Mouse (Mus musculus): ENCODE data around the gene Il27ra.

Gene Il27ra

GRCm38 (mm10) chr8:84065457-84066072 lies 23.2 kb upstream of the Il27ra start:
- no peak for DNase-seq

- no peak for DNase-seq
These were observed 22.6 kb upstream of the Il27ra start, which contains the start of gene Gm10643 for GRCm38 (mm10) chr8:84065037-84065436. Gm10643 (minus strand) TSS chr8:84065137.

GRCm38 (mm10) chr8:84063861-84064610 lies 21.6 kb upstream of the Il27ra start:
- peak; percentile 49 for DNase-seq

GRCm38 (mm10) chr8:84060245-84060644 lies 17.9 kb upstream of the Il27ra start:
- no peak for DNase-seq

- no peak for DNase-seq
These were observed 16.8 kb upstream of the Il27ra start for GRCm38 (mm10) chr8:84059226-84059625.

GRCm38 (mm10) chr8:84057827-84058226 lies 15.4 kb upstream of the Il27ra start:
- DNase-seq, result no peak

GRCm38 (mm10) chr8:84053229-84053628 lies 10.8 kb upstream of the Il27ra start:
- DNase-seq, result no peak

- no peak for DNase-seq
These were observed 10.4 kb upstream of the Il27ra start for GRCm38 (mm10) chr8:84052746-84053145.

- no peak for DNase-seq
These were observed 5.8 kb upstream of the Il27ra start for GRCm38 (mm10) chr8:84048171-84048570.

- no peak for DNase-seq
These were observed 4.1 kb upstream of the Il27ra start for GRCm38 (mm10) chr8:84046505-84046904.

- DNase-seq, result no peak
These were observed 2.5 kb upstream of the Il27ra start, which contains the start of gene Rln3 for GRCm38 (mm10) chr8:84044900-84045299. Rln3 (minus strand) TSS chr8:84045000.

- no peak for DNase-seq
These were observed 1.7 kb upstream of the Il27ra start for GRCm38 (mm10) chr8:84044103-84044502.

GRCm38 (mm10) chr8:84042948-84043342 lies 556 bp upstream of the Il27ra start:
- peak; percentile 52 for DNase-seq

- DNase-seq, result peak; percentile 85
These were observed 3.3 kb downstream of the Il27ra start for GRCm38 (mm10) chr8:84039050-84039449.

GRCm38 (mm10) chr8:84038015-84038414 lies 4.4 kb downstream of the Il27ra start:
- DNase-seq, result no peak

GRCm38 (mm10) chr8:84032777-84033176 lies 9.6 kb downstream of the Il27ra start:
- no peak for DNase-seq

GRCm38 (mm10) chr8:84029272-84029671 lies 13.1 kb downstream of the Il27ra start:
- no peak for DNase-seq

- DNase-seq, result peak; percentile 47
These were observed 14.9 kb downstream of the Il27ra start for GRCm38 (mm10) chr8:84027449-84027848.

GRCm38 (mm10) chr8:84025863-84026262 lies 16.5 kb downstream of the Il27ra start:
- peak; percentile 62 for DNase-seq

- peak; percentile 72 for DNase-seq
These were observed 18.2 kb downstream of the Il27ra start for GRCm38 (mm10) chr8:84024171-84024570.

GRCm38 (mm10) chr8:84023631-84024030 lies 18.8 kb downstream of the Il27ra start:
- no peak for DNase-seq

- DNase-seq, result peak; percentile 83
These were observed 19.3 kb downstream of the Il27ra start for GRCm38 (mm10) chr8:84023085-84023484.

- DNase-seq, result peak; percentile 32
These were observed 20.8 kb downstream of the Il27ra start for GRCm38 (mm10) chr8:84021569-84021968.

- DNase-seq, result peak; percentile 21
These were observed 21.3 kb downstream of the Il27ra start, which contains the start of gene Palm3 for GRCm38 (mm10) chr8:84021096-84021495. Palm3 (plus strand) TSS chr8:84021471.
